Mouse (Mus musculus) CH12.LX (cell line): ENCODE data around the gene Il31ra.

ENCODE experiments used
- CTCF ChIP-seq, 2 experiments: IDR thresholded peaks in 1 of 2; conservative IDR thresholded peaks in 1 of 2; 2 replicates each; pipeline ENCODE4 v1.5.1; 2011 to 2012; ENCODE audit warnings: low read depth in 2 of 2, low read length in 2 of 2, improper control_type of control experiment in 1 of 2, inconsistent platforms in 1 of 2, mild to moderate bottlenecking in 1 of 2, moderate library complexity in 1 of 2
- EP300 ChIP-seq: IDR thresholded peaks from 2 replicates; pipeline ENCODE4 v1.6.1; 2011; ENCODE audit warnings: low read length, improper control_type of control experiment
- KAT2A ChIP-seq: IDR thresholded peaks from 2 replicates; pipeline ENCODE4 v1.6.1; 2012; ENCODE audit warnings: low read length, improper control_type of control experiment, inconsistent platforms; ENCODE audit not compliant: insufficient replicate concordance
- MAFK ChIP-seq: IDR thresholded peaks from 2 replicates; pipeline ENCODE4 v1.6.1; 2011; ENCODE audit warnings: low read length, improper control_type of control experiment; ENCODE audit not compliant: insufficient replicate concordance
- PAX5 ChIP-seq: IDR thresholded peaks from 2 replicates; pipeline ENCODE4 v1.6.1; 2012; ENCODE audit warnings: low read length, inconsistent platforms, mixed read lengths
- POLR2A ChIP-seq: IDR thresholded peaks from 2 replicates; pipeline ENCODE4 v1.6.1; 2011; ENCODE audit warnings: low read depth, mild to moderate bottlenecking, improper control_type of control experiment, low read length
- POLR2AphosphoS2 ChIP-seq: IDR thresholded peaks from 2 replicates; pipeline ENCODE4 v1.6.1; 2011; ENCODE audit warnings: low read depth, low read length, improper control_type of control experiment
- RAD21 ChIP-seq: IDR thresholded peaks from 2 replicates; pipeline ENCODE4 v1.6.1; 2011; ENCODE audit warnings: low read depth, mild to moderate bottlenecking, low read length, improper control_type of control experiment, moderate library complexity
- RCOR1 ChIP-seq: conservative IDR thresholded peaks from 2 replicates; pipeline ENCODE4 v1.6.1; 2012; ENCODE audit warnings: low read depth, mild to moderate bottlenecking, inconsistent platforms, low read length, improper control_type of control experiment
- TCF12 ChIP-seq: IDR thresholded peaks from 2 replicates; pipeline ENCODE4 v1.6.1; 2014; ENCODE audit warnings: low read depth, mild to moderate bottlenecking, inconsistent platforms, low read length, improper control_type of control experiment
- USF1 ChIP-seq: IDR thresholded peaks from 2 replicates; pipeline ENCODE4 v1.6.1; 2014; ENCODE audit warnings: low read depth, mild to moderate bottlenecking, inconsistent platforms, low read length, improper control_type of control experiment
- USF2 ChIP-seq: conservative IDR thresholded peaks from 2 replicates; pipeline ENCODE4 v1.6.1; 2011; ENCODE audit warnings: low read depth, low read length, improper control_type of control experiment
- ZC3H11A ChIP-seq: IDR thresholded peaks from 2 replicates; pipeline ENCODE4 v1.6.1; 2012; ENCODE audit warnings: low read depth, mild to moderate bottlenecking, inconsistent platforms, low read length, improper control_type of control experiment
- ZNF384 ChIP-seq: IDR thresholded peaks from 2 replicates; pipeline ENCODE4 v1.6.1; 2012; ENCODE audit warnings: low read depth, low read length, improper control_type of control experiment, inconsistent platforms

DNA sequence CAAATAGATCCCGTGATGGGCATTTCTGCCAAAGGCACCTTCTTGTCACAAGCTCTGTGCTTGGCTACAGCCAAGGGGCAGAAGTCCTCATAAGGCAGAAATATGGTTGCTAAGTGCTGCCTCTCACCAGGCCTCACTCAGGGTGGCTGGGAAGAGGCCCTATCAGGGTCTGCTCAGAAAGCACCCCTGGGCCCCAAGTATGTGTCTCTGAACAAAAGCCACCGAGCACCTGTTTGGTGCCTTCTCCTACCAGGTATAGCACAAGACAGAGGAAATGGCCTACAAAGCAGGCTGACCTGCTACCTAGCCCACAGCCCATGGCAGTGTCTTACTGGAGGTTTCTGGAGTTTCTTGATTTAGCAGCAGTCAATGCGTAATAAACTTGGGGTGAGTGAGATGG is 71.3 kb downstream of the Il31ra start:
- TF ChIP-seq ZC3H11A: no peak
- no peak for TF ChIP-seq USF1
- TF ChIP-seq USF2: no peak
- no peak for TF ChIP-seq RAD21
- no peak for TF ChIP-seq POLR2A
- no peak for TF ChIP-seq POLR2AphosphoS2
- TF ChIP-seq CTCF (conservative IDR thresholded peaks at IDR 0.05 in 1 of 2, IDR thresholded peaks at IDR 0.05 in 1 of 2; ENCODE audit: low read depth in 2 of 2, low read length in 2 of 2): no peak
- no peak for TF ChIP-seq MAFK
- TF ChIP-seq KAT2A: no peak
- no peak for TF ChIP-seq RCOR1
- no peak for TF ChIP-seq ZNF384
- TF ChIP-seq EP300: no peak
- no peak for TF ChIP-seq PAX5
- no peak for TF ChIP-seq TCF12
